Mouse (Mus musculus): Measurements from ENCODE around the gene Ube2v1. TPM values are rescaled to one million over a fixed set of nuclear protein-coding genes. Genes with fewer than 3 reads are reported as not detected.

Ube2v1 gene
- total and polyA plus RNA-seq, 3 experiments = 164 to 343 TPM; not detected in 1

- Histone ChIP-seq H3K4me1 (ENCODE audit: control insufficient read depth in 1 of 2, insufficient read depth in 2 of 2, low read length in 2 of 2) (peaks cover 3 to 26% of the 10 kb centered on the region in 2 experiments; a peak in 3 of 4 replicates), H3K27ac (ENCODE audit: control insufficient read depth, low read depth, low read length) (peak overlapping the region; percentile 83), H3K9me3 (replicated peaks; ENCODE audit: insufficient read depth, low read length) (no peaks in the 10 kb centered on the region), H3K27me3 (ENCODE audit: control insufficient read depth in 1 of 2, insufficient read depth in 2 of 2, low read length in 2 of 2) (no peaks in the 10 kb centered on the region), H3K9ac (ENCODE audit: control insufficient read depth, low read depth, low read length, poor library complexity, severe bottlenecking) (peak overlapping the region; percentile 36), H3K4me3 (ENCODE audit: control insufficient read depth in 1 of 2, insufficient read depth in 1 of 2, low read depth in 2 of 2, low read length in 2 of 2) (peak overlapping the region; percentile 3 to 43; a peak in 3 of 4 replicates), H3K36me3 (ENCODE audit: control insufficient read depth in 1 of 2, insufficient read depth in 2 of 2, low read length in 2 of 2) (peaks cover 0 to 25% of the 10 kb centered on the region in 2 experiments; a peak in 2 of 4 replicates), H3K79me2 (ENCODE audit: control insufficient read depth, insufficient read depth, low read length, poor library complexity) (peaks cover 27% of the 10 kb centered on the region)
- DNase-seq (ENCODE audit: low read depth, low spot score) = no peak
- no peak for TF ChIP-seq TBP (IDR thresholded peaks at IDR 0.05; ENCODE audit: low read depth, low read length)
- peak; percentile 85 for TF ChIP-seq ZNF384 (IDR thresholded peaks at IDR 0.05; ENCODE audit: low read depth, low read length)
- TF ChIP-seq MYC (IDR thresholded peaks at IDR 0.05; ENCODE audit: low read depth, low read length) = peak; percentile 86
- TF ChIP-seq CHD1 (IDR thresholded peaks at IDR 0.05; ENCODE audit: low read depth, low read length) = no peak; the same call in 1 of the 2 replicates
- TF ChIP-seq USF1 (IDR thresholded peaks at IDR 0.05; ENCODE audit: low read depth, low read length) = peak; percentile 37; the same call in 1 of the 2 replicates
- TF ChIP-seq EP300 (IDR thresholded peaks at IDR 0.05; ENCODE audit: low read depth in 1 of 2, low read length in 2 of 2) = peak; percentile 2 to 54; a peak in 1 of 4 replicates
- no peak for TF ChIP-seq UBTF (IDR thresholded peaks at IDR 0.05; ENCODE audit: borderline replicate concordance, insufficient read depth, low read depth, low read length)
- TF ChIP-seq BHLHE40 (IDR thresholded peaks at IDR 0.05; ENCODE audit: borderline replicate concordance, low read depth, low read length) = peak; percentile 83
- peak; percentile 72 for TF ChIP-seq MXI1 (IDR thresholded peaks at IDR 0.05; ENCODE audit: low read depth, low read length)
- TF ChIP-seq RAD21 (IDR thresholded peaks at IDR 0.05; ENCODE audit: low read depth, low read length) = no peak
- TF ChIP-seq MAX (IDR thresholded peaks at IDR 0.05; ENCODE audit: low read length) = peak; percentile 88
These were observed 3.1 kb upstream of the Ube2v1 start for GRCm38 (mm10) chr2:167634865-167635512.

GRCm38 (mm10) chr2:167634338-167634770, 2.5 kb upstream of the Ube2v1 start:
- peak; percentile 100 for DNase-seq (ENCODE audit: low read depth, low spot score)
- peaks cover 3 to 32% of the 10 kb centered on the region in 2 experiments; a peak in 3 of 4 replicates for H3K4me1 ChIP-seq (ENCODE audit: control insufficient read depth in 1 of 2, insufficient read depth in 2 of 2, low read length in 2 of 2)
- peak overlapping the region; percentile 78 for H3K9ac ChIP-seq (ENCODE audit: control insufficient read depth, low read depth, low read length, poor library complexity, severe bottlenecking)
- H3K36me3 ChIP-seq (ENCODE audit: control insufficient read depth in 1 of 2, insufficient read depth in 2 of 2, low read length in 2 of 2) = peaks cover 0 to 32% of the 10 kb centered on the region in 2 experiments; a peak in 2 of 4 replicates
- no peaks in the 10 kb centered on the region for H3K9me3 ChIP-seq (replicated peaks; ENCODE audit: insufficient read depth, low read length)
- no peaks in the 10 kb centered on the region for H3K27me3 ChIP-seq (ENCODE audit: control insufficient read depth in 1 of 2, insufficient read depth in 2 of 2, low read length in 2 of 2)
- peaks cover 34% of the 10 kb centered on the region for H3K79me2 ChIP-seq (ENCODE audit: control insufficient read depth, insufficient read depth, low read length, poor library complexity)
- H3K27ac ChIP-seq (ENCODE audit: control insufficient read depth, low read depth, low read length) = peak overlapping the region; percentile 93
- H3K4me3 ChIP-seq (ENCODE audit: control insufficient read depth in 1 of 2, insufficient read depth in 1 of 2, low read depth in 2 of 2, low read length in 2 of 2) = peak overlapping the region; percentile 52 to 60
- TF ChIP-seq TCF12 (IDR thresholded peaks at IDR 0.05; ENCODE audit: low read depth, low read length) (peak; percentile 67), ELF1 (IDR thresholded peaks at IDR 0.05; ENCODE audit: low read depth, low read length) (peak; percentile 92), MXI1 (IDR thresholded peaks at IDR 0.05; ENCODE audit: low read depth, low read length) (peak; percentile 91), USF1 (IDR thresholded peaks at IDR 0.05; ENCODE audit: low read depth, low read length) (peak; percentile 69; the same call in 1 of the 2 replicates), E2F4 (IDR thresholded peaks at IDR 0.05; ENCODE audit: borderline replicate concordance, low read depth, low read length) (no peak), ZMIZ1 (IDR thresholded peaks at IDR 0.05; ENCODE audit: low read depth, low read length) (peak; percentile 90), MAZ (IDR thresholded peaks at IDR 0.05; ENCODE audit: low read depth, low read length) (peak; percentile 100), MAX (IDR thresholded peaks at IDR 0.05; ENCODE audit: low read length) (no peak; the same call in 1 of the 2 replicates), ZKSCAN1 (IDR thresholded peaks at IDR 0.05; ENCODE audit: low read depth, low read length) (no peak), ETS1 (IDR thresholded peaks at IDR 0.05; ENCODE audit: low read depth, low read length) (peak; percentile 96), NRF1 (IDR thresholded peaks at IDR 0.05; ENCODE audit: insufficient read depth, low read depth, low read length, poor library complexity, severe bottlenecking) (peak; percentile 71), MAFK (IDR thresholded peaks at IDR 0.05; ENCODE audit: borderline replicate concordance, low read depth, low read length) (no peak), GATA1 (IDR thresholded peaks at IDR 0.05; ENCODE audit: low read depth, low read length) (peak; percentile 82), POLR2AphosphoS2 (IDR thresholded peaks at IDR 0.05; ENCODE audit: low read length) (peak; percentile 90), EP300 (IDR thresholded peaks at IDR 0.05; ENCODE audit: low read depth in 1 of 2, low read length in 2 of 2) (peak in 1 of 2 experiments; percentile 13; a peak in 1 of 4 replicates), NELFE (IDR thresholded peaks at IDR 0.05; ENCODE audit: low read depth, low read length) (peak; percentile 90), TBP (IDR thresholded peaks at IDR 0.05; ENCODE audit: low read depth, low read length) (peak; percentile 94), POLR2A (IDR thresholded peaks at IDR 0.05; ENCODE audit: control insufficient read depth in 1 of 2, insufficient read depth in 1 of 2, low read depth in 1 of 2, low read length in 2 of 2, poor library complexity in 1 of 2) (peak in 1 of 2 experiments; percentile 93; a peak in 2 of 4 replicates), MYC (IDR thresholded peaks at IDR 0.05; ENCODE audit: low read depth, low read length) (no peak; the same call in 1 of the 2 replicates), KAT2A (conservative IDR thresholded peaks at IDR 0.05; ENCODE audit: low read depth, low read length) (peak; percentile 99), SMC3 (IDR thresholded peaks at IDR 0.05; ENCODE audit: low read depth, low read length) (no peak), CHD2 (IDR thresholded peaks at IDR 0.05; ENCODE audit: low read length) (peak; percentile 98), MYB (IDR thresholded peaks at IDR 0.05; ENCODE audit: low read depth, low read length) (no peak), TAL1 (IDR thresholded peaks at IDR 0.05; ENCODE audit: low read length) (no peak)
